8 mouse cellular contexts compared by ENCODE assay signal in the genomic region with DNA sequence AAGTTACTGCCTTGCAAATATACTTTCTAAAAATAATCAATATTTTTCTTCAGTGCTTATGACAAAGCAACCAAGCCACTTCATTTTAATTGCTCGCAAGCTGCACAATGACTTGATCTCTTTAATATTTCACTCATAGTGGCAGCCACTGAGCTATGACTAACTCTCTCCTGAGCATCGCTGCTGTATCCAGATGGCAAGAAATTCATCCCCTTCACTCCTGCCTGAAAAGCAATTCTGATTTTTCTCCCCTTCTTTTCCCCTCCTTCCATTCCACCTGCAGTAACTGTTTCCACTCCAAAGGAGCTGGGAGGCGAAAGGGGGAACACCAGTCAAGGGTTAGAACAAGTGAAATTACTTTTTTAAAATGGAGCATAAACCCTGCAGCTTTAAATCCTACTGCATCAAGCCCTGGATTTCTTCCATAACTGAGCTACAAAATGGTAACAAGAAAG. TPM values are rescaled to one million over a fixed set of nuclear protein-coding genes. Genes with fewer than 3 reads are reported as not detected.
DNase-seq lines count a peak whose midpoint lies in the region; ATAC-seq and TF ChIP-seq lines count a peak whose summit lies in the region.

No protein-coding gene starts in this region.

- TF ChIP-seq EP300 in liver, postnatal 0 days (IDR thresholded peaks at IDR 0.05; ENCODE audit: low read depth) = no peak

- peaks cover 6% of the 10 kb centered on the region; the same call in 1 of the 2 replicates for H3K27me3 ChIP-seq in kidney, embryonic 14.5 days (ENCODE audit: control insufficient read depth, insufficient read depth, low read length)
- no peaks in the 10 kb centered on the region for H3K27me3 ChIP-seq in forebrain, embryonic 14.5 days (replicated peaks; ENCODE audit: control insufficient read depth, insufficient read depth, low read length)
- H3K27me3 ChIP-seq in liver, postnatal 0 days (ENCODE audit: insufficient read depth, low read length) = no peaks in the 10 kb centered on the region

- TF ChIP-seq CTCF in liver, postnatal 0 days (IDR thresholded peaks at IDR 0.05; ENCODE audit: low read depth) = no peak

- H3K9ac ChIP-seq in kidney, embryonic 14.5 days (ENCODE audit: low read depth, low read length) = no peak overlapping the region
- H3K9ac ChIP-seq in forebrain, embryonic 14.5 days (ENCODE audit: low read length) = peak overlapping the region; percentile 82
- H3K9ac ChIP-seq in liver, postnatal 0 days (replicated peaks) = peak overlapping the region; percentile 61

- H3K4me2 ChIP-seq in kidney, embryonic 14.5 days (replicated peaks; ENCODE audit: low read depth, low read length) = peak overlapping the region; percentile 96
- H3K4me2 ChIP-seq in forebrain, embryonic 14.5 days (ENCODE audit: low read length) = peak overlapping the region; percentile 96
- H3K4me2 ChIP-seq in liver, postnatal 0 days (ENCODE audit: low read depth, low read length) = peak overlapping the region; percentile 69

- H3K4me3 ChIP-seq in kidney, embryonic 14.5 days (ENCODE audit: low read length) = peak overlapping the region; percentile 55
- H3K4me3 ChIP-seq in forebrain, embryonic 14.5 days (ENCODE audit: low read depth, low read length) = peak overlapping the region; percentile 62
- peak overlapping the region; percentile 55 for H3K4me3 ChIP-seq in liver, postnatal 0 days (ENCODE audit: low read depth, low read length)

- H3K9me3 ChIP-seq in kidney, embryonic 14.5 days (ENCODE audit: control insufficient read depth, low read length) = no peaks in the 10 kb centered on the region
- H3K9me3 ChIP-seq in forebrain, embryonic 14.5 days (replicated peaks; ENCODE audit: control insufficient read depth, low read length) = no peaks in the 10 kb centered on the region
- no peaks in the 10 kb centered on the region for H3K9me3 ChIP-seq in liver, postnatal 0 days (ENCODE audit: low read length)

- DNase-seq in kidney, adult 11 months = no peak
- DNase-seq in Muller cell, postnatal 12 days (ENCODE audit: inconsistent ontology term) = peak; percentile 32
- DNase-seq in forebrain, embryonic 14.5 days (ENCODE audit: low spot score) = peak; percentile 27
- DNase-seq in liver, postnatal 0 days = no peak
- no peak for DNase-seq in natural killer cell, adult 2 months (ENCODE audit: low spot score in 2 of 2)
- no peak for DNase-seq in thymus, postnatal 10 days (ENCODE audit: low spot score in 2 of 2)
- no peak for DNase-seq in adrenal gland, postnatal 4 days (ENCODE audit: low spot score in 2 of 2)

- no peaks in the 10 kb centered on the region for H3K36me3 ChIP-seq in kidney, embryonic 14.5 days (ENCODE audit: control insufficient read depth, insufficient read depth, low read length)
- H3K36me3 ChIP-seq in forebrain, embryonic 14.5 days (ENCODE audit: control insufficient read depth, insufficient read depth, low read length) = no peaks in the 10 kb centered on the region
- no peaks in the 10 kb centered on the region for H3K36me3 ChIP-seq in liver, postnatal 0 days (replicated peaks; ENCODE audit: insufficient read depth, low read length)

- WGBS in kidney, embryonic 14.5 days = 61% methylated on average over 3 of the region's 3 CpGs
- WGBS in forebrain, embryonic 14.5 days = 66% methylated on average over 3 of the region's 3 CpGs
- 71% methylated on average over 3 of the region's 3 CpGs for WGBS in liver, postnatal 0 days (ENCODE audit: insufficient replicate concordance)

- ATAC-seq in kidney, embryonic 14.5 days (ENCODE audit: low FRiP score, low TSS enrichment) = no peak
- no peak for ATAC-seq in forebrain, embryonic 14.5 days
- no peak for ATAC-seq in liver, postnatal 0 days

- peaks cover 5% of the 10 kb centered on the region; the same call in 1 of the 2 replicates for H3K4me1 ChIP-seq in kidney, embryonic 14.5 days (ENCODE audit: control insufficient read depth, insufficient read depth, low read length)
- peaks cover 5% of the 10 kb centered on the region; the same call in 1 of the 2 replicates for H3K4me1 ChIP-seq in forebrain, embryonic 14.5 days (ENCODE audit: control insufficient read depth, insufficient read depth, low read length)
- peaks cover 15% of the 10 kb centered on the region for H3K4me1 ChIP-seq in liver, postnatal 0 days (ENCODE audit: insufficient read depth)

- no peak overlapping the region for H3K27ac ChIP-seq in kidney, embryonic 14.5 days (ENCODE audit: low read depth, low read length)
- H3K27ac ChIP-seq in forebrain, embryonic 14.5 days (ENCODE audit: low read depth, low read length) = peak overlapping the region; percentile 68; the same call in 1 of the 2 replicates
- peak overlapping the region; percentile 84 for H3K27ac ChIP-seq in liver, postnatal 0 days (ENCODE audit: low read depth)

RNA-seq across cellular contexts. Expression of a gene that starts 0.8 kb away (rescaled TPM):
- 21.0 and 36.0 TPM in 2 replicates for polyA plus RNA-seq in kidney, embryonic 14.5 days (2014; fragmentation: Nextera tagmentation; extraction: Ambion mirVana)
- 24.0 and 35.5 TPM in 2 replicates for polyA plus RNA-seq in forebrain, embryonic 14.5 days (2014; fragmentation: Nextera tagmentation; extraction: Ambion mirVana)
- polyA plus RNA-seq in liver, postnatal 0 days (2015; fragmentation: Nextera tagmentation; extraction: Ambion mirVana) = 11.5 and 12.0 TPM in 2 replicates
- 10 to 100 TPM; 50.9 to 59.8 TPM for total RNA-seq in adrenal gland, postnatal 4 days (2021)

RNA-seq across cellular contexts. Expression of a gene that starts 46.6 kb away (rescaled TPM):
- 13.5 and 18.1 TPM in 2 replicates for polyA plus RNA-seq in kidney, embryonic 14.5 days (2014; fragmentation: Nextera tagmentation; extraction: Ambion mirVana)
- 12.7 and 15.0 TPM in 2 replicates for polyA plus RNA-seq in forebrain, embryonic 14.5 days (2014; fragmentation: Nextera tagmentation; extraction: Ambion mirVana)
- 7.8 and 9.2 TPM in 2 replicates for polyA plus RNA-seq in liver, postnatal 0 days (2015; fragmentation: Nextera tagmentation; extraction: Ambion mirVana)
- 10 to 100 TPM; 28.6 to 30.0 TPM for total RNA-seq in adrenal gland, postnatal 4 days (2021)

Comparison
In these comparisons a context has a peak if more than half of its experiments do, and no peak if none do; other contexts are left out.
1. DNase-seq: peak in Muller cell, postnatal 12 days (single experiment) and forebrain, embryonic 14.5 days (single experiment); none in kidney, adult 11 months (single experiment), liver, postnatal 0 days (single experiment), natural killer cell, adult 2 months (0 of 2), thymus, postnatal 10 days (0 of 2) and adrenal gland, postnatal 4 days (0 of 2).
2. Peak in every context shown above with its lines, with median percentiles within 50 percentile points of each other: H3K4me2 ChIP-seq and H3K4me3 ChIP-seq.